Mouse (Mus musculus) hindbrain, embryonic 10.5 days (tissue): Measurements from ENCODE around the gene Rps18. TPM values are rescaled to one million over a fixed set of nuclear protein-coding genes. Genes with fewer than 3 reads are reported as not detected.
"Not testable (repeated sequence)": the region's sequence is repeated elsewhere in the genome, so short reads cannot be mapped to it uniquely, and the experiment has no call there.

Source experiments
- DNase-seq: peaks from one replicate; pipeline ENCODE4 v3.0.0-alpha.2; 2017; ENCODE audit warnings: low spot score
- H3K27ac ChIP-seq: fragments of 300-500 bp; sonication (generic); 2 replicates; pipeline ENCODE4 v1.5.1; 2016; ENCODE audit warnings: mild to moderate bottlenecking, moderate library complexity
- H3K27me3 ChIP-seq: fragments of 300-500 bp; sonication (generic); 2 replicates; pipeline ENCODE4 v1.6.1; 2016; ENCODE audit warnings: mild to moderate bottlenecking; ENCODE audit not compliant: poor library complexity, insufficient read depth, severe bottlenecking
- H3K36me3 ChIP-seq: fragments of 300-500 bp; sonication (generic); 2 replicates; pipeline ENCODE4 v1.6.1; 2016; ENCODE audit warnings: mild to moderate bottlenecking, moderate library complexity
- H3K4me1 ChIP-seq: fragments of 300-500 bp; sonication (generic); replicated peaks from 2 replicates; pipeline ENCODE4 v1.6.1; 2016; ENCODE audit warnings: mild to moderate bottlenecking
- H3K4me3 ChIP-seq: fragments of 300-500 bp; sonication (generic); 2 replicates; pipeline ENCODE4 v1.5.1; 2016; ENCODE audit warnings: mild to moderate bottlenecking, moderate library complexity
- H3K9me3 ChIP-seq: fragments of 300-500 bp; sonication (generic); 2 replicates; pipeline ENCODE4 v1.6.1; 2016; ENCODE audit warnings: mild to moderate bottlenecking, moderate library complexity
- WGBS: fragments of 180-500 bp; shearing (Covaris S2); methylation state at CpG from one replicate; pipeline ENCODE4 v1.1.7; 2016; 5-methylcytosine and 5-hydroxymethylcytosine counted together
- polyA plus RNA-seq: library from polyadenylated mRNA; unstranded; fragments of >200 nt; fragmentation: Nextera tagmentation; extraction: Ambion mirVana; gene quantifications from 2 replicates; pipeline ENCODE4 v1.2.1, GENCODE M21; 2016

Gene Rps18
- polyA plus RNA-seq, 1 experiment from 2014 or later, result 1,286 TPM

- no peaks in the 10 kb centered on the region for H3K27me3 ChIP-seq
- H3K36me3 ChIP-seq, result peaks cover 52% of the 10 kb centered on the region
- peaks cover 58% of the 10 kb centered on the region for H3K4me1 ChIP-seq
- peak overlapping the region; percentile 5; the same call in 1 of the 2 replicates for H3K4me3 ChIP-seq
- WGBS, result 89% methylated on average over 28 of the region's 28 CpGs
- H3K9me3 ChIP-seq, result no peaks in the 10 kb centered on the region
- H3K27ac ChIP-seq, result no peak overlapping the region
- DNase-seq, result no peak
Observed at GRCm38 (mm10) chr17:33911813-33912414, 43.9 kb downstream of the Rps18 start.

GRCm38 (mm10) chr17:33911052-33911812, 44.6 kb downstream of the Rps18 start:
- DNase-seq, result no peak
- Histone ChIP-seq H3K36me3 (peaks cover 50% of the 10 kb centered on the region), H3K27me3 (no peaks in the 10 kb centered on the region), H3K4me3 (peak overlapping the region; percentile 7; the same call in 1 of the 2 replicates), H3K4me1 (peaks cover 51% of the 10 kb centered on the region), H3K27ac (no peak overlapping the region), H3K9me3 (no peaks in the 10 kb centered on the region)
- WGBS, result 94% methylated on average over 31 of the region's 31 CpGs

DNA sequence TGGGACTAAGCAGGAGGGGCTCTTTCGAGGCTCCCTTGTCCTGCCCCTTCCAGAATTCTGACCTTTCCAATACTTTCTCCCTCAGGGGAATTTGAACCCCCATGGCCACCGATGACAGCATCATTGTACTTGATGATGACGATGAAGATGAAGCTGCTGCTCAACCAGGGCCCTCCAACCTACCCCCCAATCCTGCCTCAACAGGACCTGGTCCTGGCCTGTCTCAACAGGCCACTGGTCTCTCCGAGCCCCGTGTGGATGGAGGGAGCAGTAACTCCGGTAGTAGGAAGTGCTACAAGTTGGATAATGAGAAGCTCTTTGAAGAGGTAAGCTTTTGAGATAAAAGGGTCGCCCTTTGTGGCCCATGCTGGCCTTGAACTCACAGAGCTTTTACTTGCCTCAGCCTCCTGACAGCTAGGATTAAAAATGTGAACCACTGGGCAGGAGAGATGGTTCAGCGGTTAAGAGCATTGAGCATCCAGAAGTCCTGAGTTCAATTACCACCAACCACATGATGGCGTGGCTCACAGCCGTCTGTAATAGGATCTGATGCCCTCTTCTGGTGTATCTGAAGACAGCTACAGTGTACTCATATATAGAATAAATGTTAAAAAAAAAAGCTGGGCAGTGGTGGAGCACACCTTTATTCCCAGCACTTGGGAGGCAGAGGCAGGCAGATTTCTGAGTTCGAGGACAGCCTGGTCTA, 45.3 kb downstream of the Rps18 start:
- no peak for DNase-seq
- Histone ChIP-seq H3K27ac (peak overlapping the region; percentile 92; the same call in 1 of the 2 replicates), H3K4me3 (peak overlapping the region; percentile 95), H3K36me3 (peaks cover 50% of the 10 kb centered on the region), H3K27me3 (no peaks in the 10 kb centered on the region), H3K9me3 (no peaks in the 10 kb centered on the region), H3K4me1 (peaks cover 47% of the 10 kb centered on the region)
- WGBS, result 55% methylated on average over 11 of the region's 11 CpGs

DNA sequence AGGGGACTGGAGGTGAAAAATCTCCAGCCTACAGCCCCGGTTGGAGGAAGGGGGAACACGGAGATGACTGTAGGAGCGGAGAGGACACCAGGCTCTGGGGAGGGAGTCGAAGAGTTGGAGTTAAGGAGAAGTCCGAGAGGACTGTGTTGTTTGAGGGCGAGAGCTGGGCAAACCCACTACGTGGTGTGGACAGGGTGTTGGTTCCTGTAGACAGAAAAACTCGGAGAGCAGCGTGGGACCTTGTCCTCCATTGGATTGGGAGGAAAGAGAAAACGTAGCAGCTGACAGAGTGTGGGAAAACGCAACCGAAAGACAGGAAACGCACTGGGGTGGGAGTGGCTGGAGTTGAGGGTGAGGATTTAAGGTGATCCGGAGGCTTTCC, 45.9 kb downstream of the Rps18 start:
- Histone ChIP-seq H3K4me3 (peak overlapping the region; percentile 95), H3K9me3 (no peaks in the 10 kb centered on the region), H3K36me3 (peaks cover 46% of the 10 kb centered on the region), H3K4me1 (peaks cover 41% of the 10 kb centered on the region), H3K27ac (peak overlapping the region; percentile 92), H3K27me3 (no peaks in the 10 kb centered on the region)
- DNase-seq, result no peak
- WGBS, result under 1% methylated on average over 14 of the region's 14 CpGs

DNA sequence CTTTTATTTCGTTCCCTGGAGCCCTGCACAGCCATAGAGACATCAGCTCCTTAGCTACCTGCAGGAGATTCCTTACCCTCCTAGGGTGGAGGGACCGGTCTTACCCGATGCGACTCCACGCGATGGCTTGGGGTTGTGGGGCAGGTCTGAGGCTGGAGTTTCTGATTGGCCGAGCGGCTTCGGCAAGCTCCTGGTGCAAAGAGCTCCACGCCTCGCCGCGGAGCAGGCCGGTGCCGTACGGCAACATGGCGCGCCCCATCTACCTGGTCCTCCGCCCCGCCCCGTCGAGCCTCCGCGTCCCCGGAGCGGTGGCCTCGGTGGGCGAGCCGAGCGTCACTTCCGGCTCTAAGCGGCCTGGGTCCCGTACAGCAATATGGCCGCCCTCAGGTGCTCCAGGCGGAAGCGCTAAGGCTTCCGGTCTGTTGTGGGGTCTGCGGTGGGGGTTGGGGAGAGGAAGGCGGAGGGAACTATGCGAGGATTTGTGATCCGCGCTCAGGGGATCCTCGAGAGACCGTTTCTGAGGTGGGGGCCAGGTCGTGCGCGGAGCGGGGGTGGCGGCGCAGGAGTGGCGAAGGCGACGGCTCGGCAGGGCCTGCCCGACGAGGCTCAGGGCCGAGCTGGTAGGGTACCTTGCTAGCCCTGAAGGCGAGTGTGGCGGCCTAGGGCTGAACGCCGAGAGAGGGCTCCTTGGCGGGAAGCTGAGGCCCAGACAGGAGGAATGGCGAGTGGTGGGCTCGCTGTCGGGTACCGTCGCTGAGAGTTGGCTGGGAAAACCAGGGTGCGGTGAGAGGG, 46.5 kb downstream of the Rps18 start, which contains the start of gene Daxx:
Gene Daxx, plus strand, starts transcription at position 338 of the 792 bp plus-strand sequence.
- peaks cover 40% of the 10 kb centered on the region for H3K36me3 ChIP-seq
- H3K27ac ChIP-seq, result peak within 1 kb of the TSS; percentile 92
- H3K4me3 ChIP-seq, result peak within 1 kb of the TSS; percentile 95
- WGBS, result under 1% methylated on average over 68 of the region's 68 CpGs
- no peaks in the 10 kb centered on the region for H3K27me3 ChIP-seq
- H3K9me3 ChIP-seq, result no peaks in the 10 kb centered on the region
- peak; percentile 99 for DNase-seq
- H3K4me1 ChIP-seq, result peaks cover 40% of the 10 kb centered on the region

DNA sequence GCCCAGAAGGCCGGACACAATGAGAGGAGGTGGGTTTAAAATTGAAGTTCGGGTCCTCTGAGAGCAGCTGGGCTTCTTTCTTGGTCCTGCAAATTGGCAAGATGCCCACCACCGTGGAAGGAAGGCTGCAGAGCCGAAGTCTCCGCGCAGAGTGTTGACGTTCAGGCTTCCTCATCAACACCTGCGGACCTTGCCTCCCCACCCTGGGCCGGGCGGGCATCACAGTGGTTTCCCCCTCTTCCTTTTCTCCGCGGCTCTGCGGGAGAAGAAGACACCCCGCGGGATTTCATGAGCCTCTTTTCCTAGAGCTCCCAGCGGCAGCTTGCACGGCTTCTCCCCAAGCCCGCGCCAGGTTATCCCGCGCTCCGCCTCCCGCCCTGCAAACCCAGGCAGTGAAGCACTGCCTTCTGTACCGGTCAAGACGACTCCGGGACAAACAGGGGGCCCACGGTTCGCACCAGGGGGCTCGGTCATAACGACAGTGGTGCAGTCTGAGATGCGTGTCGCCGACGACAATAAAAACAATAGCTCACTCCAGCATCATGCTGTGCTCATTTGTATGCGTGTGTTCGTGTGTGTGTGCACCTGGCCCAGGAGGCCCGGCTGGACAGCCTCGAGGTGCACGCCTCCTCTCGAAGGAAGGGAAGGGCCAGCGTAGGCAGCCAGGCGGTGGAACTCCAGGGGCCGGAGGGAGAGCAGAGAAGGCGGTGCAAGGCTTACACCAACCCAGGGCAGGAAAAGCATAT, 47.3 kb downstream of the Rps18 start:
- H3K4me3 ChIP-seq, result peak overlapping the region; percentile 95
- H3K27ac ChIP-seq, result peak overlapping the region; percentile 92
- no peaks in the 10 kb centered on the region for H3K27me3 ChIP-seq
- peaks cover 39% of the 10 kb centered on the region for H3K4me1 ChIP-seq
- peak; percentile 50 for DNase-seq
- WGBS, result under 1% methylated on average over 44 of the region's 44 CpGs
- peaks cover 32% of the 10 kb centered on the region for H3K36me3 ChIP-seq
- H3K9me3 ChIP-seq, result no peaks in the 10 kb centered on the region

GRCm38 (mm10) chr17:33904835-33905234, 51.0 kb downstream of the Rps18 start, which contains the start of gene Platr17:
Platr17 (plus strand) TSS chr17:33905135.
- not testable (repeated sequence) for H3K4me3 ChIP-seq, H3K27me3 ChIP-seq, H3K9me3 ChIP-seq, H3K36me3 ChIP-seq, H3K27ac ChIP-seq, DNase-seq
- 18% methylated on average over 3 of the region's 4 CpGs for WGBS
- peaks cover 23% of the 10 kb centered on the region for H3K4me1 ChIP-seq

DNA sequence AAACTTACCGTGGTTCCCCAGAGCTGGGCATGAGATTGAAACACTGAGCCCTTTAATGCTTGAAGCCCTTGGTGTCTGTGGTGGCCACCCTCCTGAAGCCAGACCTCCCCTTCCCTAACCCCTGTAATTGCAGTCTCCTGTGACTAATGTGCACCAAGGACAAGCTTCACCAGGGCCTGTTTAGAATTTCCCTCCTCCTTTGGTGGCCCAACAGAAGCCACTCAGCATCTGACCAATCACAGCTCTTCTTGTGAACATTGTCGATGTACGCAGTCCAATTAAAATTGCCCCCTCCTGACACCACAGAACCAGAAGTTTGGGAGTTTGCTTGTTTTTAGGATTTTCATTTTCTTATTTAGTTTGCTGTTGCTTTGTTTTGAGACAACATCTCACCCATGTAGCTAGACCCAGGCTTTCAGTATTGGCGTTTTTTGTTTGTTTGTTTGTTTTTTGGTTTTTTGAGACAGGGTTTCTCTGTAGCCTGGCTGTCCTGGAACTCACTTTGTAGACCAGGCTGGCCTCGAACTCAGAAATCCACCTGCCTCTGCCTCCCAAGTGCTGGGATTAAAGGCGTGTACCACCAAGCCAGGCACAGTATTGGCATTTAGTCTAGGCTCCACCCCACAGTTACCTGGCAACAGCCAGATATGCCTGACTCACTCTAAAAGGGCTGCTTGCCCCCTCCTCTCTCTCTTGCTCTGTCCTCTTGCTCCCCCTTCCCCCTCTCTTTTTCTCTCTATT, 51.7 kb downstream of the Rps18 start:
- H3K27me3 ChIP-seq, H3K36me3 ChIP-seq, H3K27ac ChIP-seq, H3K9me3 ChIP-seq, DNase-seq, H3K4me3 ChIP-seq: not testable (repeated sequence)
- peaks cover 20% of the 10 kb centered on the region for H3K4me1 ChIP-seq
- WGBS, result 78% methylated on average over 6 of the region's 6 CpGs

DNA sequence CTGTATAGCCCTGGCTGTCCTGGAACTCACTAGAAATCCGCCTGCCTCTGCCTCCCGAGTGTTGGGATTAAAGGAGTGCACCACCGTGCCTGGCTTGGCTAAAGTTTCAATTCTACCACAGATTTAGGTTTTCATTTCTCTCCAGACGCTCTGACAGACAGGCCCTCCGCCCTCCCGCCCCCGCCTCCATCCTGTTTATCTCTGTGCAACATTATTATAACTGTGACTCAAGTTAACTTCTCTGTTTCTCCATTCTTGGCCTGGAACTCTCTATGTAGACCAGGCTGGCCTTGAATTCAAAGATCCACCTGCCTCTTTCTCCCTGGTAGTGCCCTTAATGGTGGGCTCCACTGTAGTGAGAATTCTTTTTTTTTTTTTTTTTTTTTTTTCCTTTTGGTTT, 53.3 kb downstream of the Rps18 start:
- no peak for DNase-seq
- WGBS, result 86% methylated on average over 7 of the region's 7 CpGs
- H3K27me3 ChIP-seq, result no peaks in the 10 kb centered on the region

DNA sequence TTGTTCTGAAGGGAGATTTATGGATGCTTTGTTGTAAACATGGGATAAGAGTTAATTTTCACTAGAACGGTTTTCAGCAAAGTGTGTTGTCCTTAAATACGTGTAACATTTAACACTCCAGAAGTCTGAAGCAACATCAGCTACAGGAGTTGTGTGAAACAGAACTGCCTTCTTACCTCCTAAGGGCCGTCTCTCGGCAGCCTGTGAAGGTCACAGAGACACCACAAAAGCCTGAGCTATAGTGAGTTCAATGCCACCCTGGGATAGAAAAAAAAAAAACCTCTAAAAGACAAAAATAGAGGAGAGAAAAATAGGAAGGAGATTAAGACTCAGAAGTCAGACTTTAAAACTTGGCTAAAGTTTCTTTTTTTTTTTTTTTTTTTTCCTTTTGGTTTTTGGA, 53.7 kb downstream of the Rps18 start:
- H3K27ac ChIP-seq, result no peak overlapping the region
- peaks cover 6% of the 10 kb centered on the region for H3K4me1 ChIP-seq
- H3K27me3 ChIP-seq, result no peaks in the 10 kb centered on the region
- H3K4me3 ChIP-seq, result no peak overlapping the region
- no peak for DNase-seq
- WGBS, result 83% methylated on average over 4 of the region's 4 CpGs
- no peaks in the 10 kb centered on the region for H3K36me3 ChIP-seq
- H3K9me3 ChIP-seq, result no peaks in the 10 kb centered on the region

More for the DNA sequence above, 53.3 kb downstream of the Rps18 start:
- Histone ChIP-seq H3K27ac (no peak overlapping the region), H3K9me3 (no peaks in the 10 kb centered on the region), H3K36me3 (no peaks in the 10 kb centered on the region), H3K4me1 (peaks cover 6% of the 10 kb centered on the region), H3K4me3 (no peak overlapping the region)
